8 mouse cellular contexts compared by ENCODE assay signal in genomic region chr17:29355461-29355840, GRCm38 (mm10). TPM values are rescaled to one million over a fixed set of nuclear protein-coding genes. Genes with fewer than 3 reads are reported as not detected.
A peak's percentile ranks its signal among the peaks of the same experiment; 100 is the strongest.
DNase-seq lines count a peak whose midpoint lies in the region; ATAC-seq lines count a peak whose summit lies in the region.
"Had no signal": no experiment of that assay in that cellular context is flagged by ENCODE, and none has a peak within 500 bp of the region (broad histone marks: within the 10 kb centered on the region; RNA-seq: fewer than 3 reads in every experiment).

No protein-coding gene starts in this region.

- no peaks in the 10 kb centered on the region for H3K9me3 ChIP-seq in embryonic facial prominence, embryonic 12.5 days
- H3K9me3 ChIP-seq: liver, embryonic 15.5 days had no signal

- peak overlapping the region; percentile 54; the same call in 1 of the 2 replicates for H3K4me2 ChIP-seq in embryonic facial prominence, embryonic 12.5 days (replicated peaks)

- H3K4me1 ChIP-seq in embryonic facial prominence, embryonic 12.5 days: peaks cover 22% of the 10 kb centered on the region

- no peak overlapping the region for H3K4me3 ChIP-seq in embryonic facial prominence, embryonic 12.5 days
- H3K4me3 ChIP-seq: liver, embryonic 15.5 days had no signal

- ATAC-seq in embryonic facial prominence, embryonic 12.5 days (ENCODE audit: insufficient number of reproducible peaks, insufficient read depth, low FRiP score, low TSS enrichment): 0 out of 2 replicates have a peak, but pooled peaks have one; percentile 23

- H3K27me3 ChIP-seq in embryonic facial prominence, embryonic 12.5 days: no peaks in the 10 kb centered on the region
- H3K27me3 ChIP-seq: liver, embryonic 15.5 days had no signal

- H3K9ac ChIP-seq in embryonic facial prominence, embryonic 12.5 days: peak overlapping the region; percentile 47
- H3K9ac ChIP-seq: liver, embryonic 15.5 days had no signal

- peak; percentile 86 for DNase-seq in brain, adult 2 months (ENCODE audit: low read depth, low spot score)
- peak; percentile 41 for DNase-seq in kidney, adult 11 months
- DNase-seq in lung, postnatal 14 days: peak; percentile 30
- peak; percentile 70 for DNase-seq in testis, postnatal 10 days (ENCODE audit: low spot score)
- no peak for DNase-seq in frontal cortex, postnatal 25 days (ENCODE audit: low spot score in 2 of 2)
- no peak for DNase-seq in cerebellum, adult 11 months

- peak overlapping the region; percentile 89 for H3K27ac ChIP-seq in embryonic facial prominence, embryonic 12.5 days

- WGBS in embryonic facial prominence, embryonic 12.5 days: 44% methylated on average over 5 of the region's 5 CpGs

- H3K36me3 ChIP-seq in embryonic facial prominence, embryonic 12.5 days: no peaks in the 10 kb centered on the region
- H3K36me3 ChIP-seq: liver, embryonic 15.5 days had no signal

RNA-seq across cellular contexts. Expression of gene Fgd2, which starts 5.3 kb away (rescaled TPM):
- 9.2 and 9.3 TPM in 2 replicates for polyA plus RNA-seq in embryonic facial prominence, embryonic 12.5 days (2016; fragmentation: Nextera tagmentation; extraction: Ambion mirVana)

RNA-seq across cellular contexts. Expression of gene Mtch1, which starts 7.7 kb away (rescaled TPM):
- polyA plus RNA-seq in embryonic facial prominence, embryonic 12.5 days (2016; fragmentation: Nextera tagmentation; extraction: Ambion mirVana): 420 and 454 TPM in 2 replicates

RNA-seq across cellular contexts. Expression of gene Pi16, which starts 38.0 kb away (rescaled TPM):
- polyA plus RNA-seq in embryonic facial prominence, embryonic 12.5 days (2016; fragmentation: Nextera tagmentation; extraction: Ambion mirVana): 0.49 and 0.59 TPM in 2 replicates

Comparison
In these comparisons a context has a peak if more than half of its experiments do, and no peak if none do; other contexts are left out.
1. DNase-seq: peak in brain, adult 2 months (single experiment), kidney, adult 11 months (single experiment), lung, postnatal 14 days (single experiment) and testis, postnatal 10 days (single experiment); none in frontal cortex, postnatal 25 days (0 of 2) and cerebellum, adult 11 months (single experiment).